10 mouse cellular contexts compared by ENCODE assay signal in genomic region chr4:87037592-87037991, GRCm38 (mm10).
DNase-seq lines count a peak whose midpoint lies in the region; ATAC-seq and TF ChIP-seq lines count a peak whose summit lies in the region.
"Had no signal": no experiment of that assay in that cellular context is flagged by ENCODE, and none has a peak within 500 bp of the region (broad histone marks: within the 10 kb centered on the region; RNA-seq: fewer than 3 reads in every experiment).

No protein-coding gene starts in this region.

- H3K4me2 ChIP-seq in intestine, postnatal 0 days (replicated peaks; ENCODE audit: low read depth) = no peak overlapping the region
- no peak overlapping the region for H3K4me2 ChIP-seq in intestine, embryonic 15.5 days (replicated peaks)
- H3K4me2 ChIP-seq in CH12.LX (ENCODE audit: insufficient read depth, low read depth, poor library complexity, severe bottlenecking) = peak overlapping the region; percentile 90; the same call in 1 of the 2 replicates
- H3K4me2 ChIP-seq in kidney, embryonic 16.5 days (replicated peaks; ENCODE audit: low read depth, low read length) = no peak overlapping the region
- H3K4me2 ChIP-seq: embryonic facial prominence, embryonic 15.5 days had no signal

- WGBS in intestine, postnatal 0 days = 77% methylated on average over 4 of the region's 4 CpGs
- 72% methylated on average over 4 of the region's 4 CpGs for WGBS in intestine, embryonic 15.5 days
- WGBS in kidney, embryonic 16.5 days = 68% methylated on average over 4 of the region's 4 CpGs

- no peak overlapping the region for H3K4me3 ChIP-seq in intestine, postnatal 0 days (ENCODE audit: low read depth, low read length)
- H3K4me3 ChIP-seq in intestine, embryonic 15.5 days (replicated peaks) = no peak overlapping the region
- H3K4me3 ChIP-seq in CH12.LX (replicated peaks in 1 of 3; ENCODE audit: low read depth in 2 of 3, low read length in 2 of 3, poor library complexity in 1 of 3) = no peak overlapping the region
- H3K4me3 ChIP-seq in kidney, embryonic 16.5 days (ENCODE audit: low read length) = no peak overlapping the region
- H3K4me3 ChIP-seq: embryonic facial prominence, embryonic 15.5 days had no signal

- TF ChIP-seq RAD21 in CH12.LX (IDR thresholded peaks at IDR 0.05; ENCODE audit: low read depth, low read length) = peak; percentile 49

- TF ChIP-seq EP300 in CH12.LX (IDR thresholded peaks at IDR 0.05; ENCODE audit: low read length) = no peak

- no peak for ATAC-seq in intestine, postnatal 0 days
- no peak; the same call in 1 of the 2 replicates for ATAC-seq in intestine, embryonic 15.5 days
- peak; percentile 39; the same call in 1 of the 2 replicates for ATAC-seq in kidney, embryonic 16.5 days (ENCODE audit: low FRiP score, low TSS enrichment)

- in situ Hi-C loops in CH12.LX (cut with MboI; ENCODE audit: low pct_ligation_motif_present, low pct_unique_long_range_greater_than_20kb, low sequenced_read_pairs) = no loop called here

- H3K9ac ChIP-seq in intestine, postnatal 0 days (ENCODE audit: low read depth, low read length) = no peak overlapping the region
- H3K9ac ChIP-seq in intestine, embryonic 15.5 days = no peak overlapping the region
- H3K9ac ChIP-seq in CH12.LX (ENCODE audit: insufficient read depth, low read depth) = no peak overlapping the region
- no peak overlapping the region for H3K9ac ChIP-seq in kidney, embryonic 16.5 days (replicated peaks; ENCODE audit: low read length)
- H3K9ac ChIP-seq: embryonic facial prominence, embryonic 15.5 days had no signal

- dilution Hi-C loops in CH12.LX (cut with MboI; ENCODE audit: extremely low pct_ligation_motif_present, extremely low pct_unique_long_range_greater_than_20kb, low sequenced_read_pairs) = no loop called here

- no peak for TF ChIP-seq POLR2A in CH12.LX (IDR thresholded peaks at IDR 0.05; ENCODE audit: low read depth, low read length)

- H3K79me2 ChIP-seq in CH12.LX (replicated peaks; ENCODE audit: control insufficient read depth, extremely low read depth, insufficient read depth, poor library complexity, severe bottlenecking) = no peaks in the 10 kb centered on the region

- H3K36me3 ChIP-seq in intestine, postnatal 0 days (ENCODE audit: control insufficient read depth, insufficient read depth) = no peaks in the 10 kb centered on the region
- H3K36me3 ChIP-seq in intestine, embryonic 15.5 days = no peaks in the 10 kb centered on the region
- no peaks in the 10 kb centered on the region for H3K36me3 ChIP-seq in CH12.LX (replicated peaks in 1 of 2; ENCODE audit: control insufficient read depth in 1 of 2, insufficient read depth in 1 of 2, low read length in 1 of 2)
- no peaks in the 10 kb centered on the region for H3K36me3 ChIP-seq in kidney, embryonic 16.5 days (ENCODE audit: insufficient read depth, low read length)
- H3K36me3 ChIP-seq: embryonic facial prominence, embryonic 15.5 days had no signal

- peak; percentile 19 for DNase-seq in CH12.LX (ENCODE audit: extremely low read depth)
- DNase-seq in MN1 (ENCODE audit: low spot score) = peak; percentile 45
- no peak for DNase-seq in ovary, adult 18-20 months (ENCODE audit: low spot score)
- DNase-seq in gastrocnemius, postnatal 4 days (ENCODE audit: low spot score in 2 of 2) = no peak
- no peak for DNase-seq in left cerebral cortex, adult 8-10 months (ENCODE audit: low spot score in 2 of 2)
- DNase-seq: adrenal gland, postnatal 10 days had no signal

- TF ChIP-seq CTCF in intestine, postnatal 0 days (IDR thresholded peaks at IDR 0.05; ENCODE audit: low read depth) = peak; percentile 54
- peak; percentile 43 to 65; a peak in 3 of 4 replicates for TF ChIP-seq CTCF in CH12.LX (conservative IDR thresholded peaks at IDR 0.05 in 1 of 2, IDR thresholded peaks at IDR 0.05 in 1 of 2; ENCODE audit: low read depth in 2 of 2, low read length in 2 of 2)

- H3K9me3 ChIP-seq in intestine, postnatal 0 days (ENCODE audit: control insufficient read depth) = no peaks in the 10 kb centered on the region
- no peaks in the 10 kb centered on the region for H3K9me3 ChIP-seq in intestine, embryonic 15.5 days
- no peaks in the 10 kb centered on the region for H3K9me3 ChIP-seq in CH12.LX (replicated peaks; ENCODE audit: low read length)
- no peaks in the 10 kb centered on the region for H3K9me3 ChIP-seq in kidney, embryonic 16.5 days (ENCODE audit: low read length)
- H3K9me3 ChIP-seq: embryonic facial prominence, embryonic 15.5 days had no signal

- H3K27ac ChIP-seq in intestine, postnatal 0 days (ENCODE audit: low read depth, low read length) = no peak overlapping the region
- no peak overlapping the region for H3K27ac ChIP-seq in intestine, embryonic 15.5 days
- no peak overlapping the region for H3K27ac ChIP-seq in CH12.LX (ENCODE audit: insufficient read depth, low read depth)
- no peak overlapping the region for H3K27ac ChIP-seq in kidney, embryonic 16.5 days (ENCODE audit: low read length)
- H3K27ac ChIP-seq: embryonic facial prominence, embryonic 15.5 days had no signal

- H3K27me3 ChIP-seq in intestine, postnatal 0 days (replicated peaks; ENCODE audit: control insufficient read depth, insufficient read depth, low read length) = no peaks in the 10 kb centered on the region
- H3K27me3 ChIP-seq in intestine, embryonic 15.5 days (replicated peaks) = no peaks in the 10 kb centered on the region
- no peaks in the 10 kb centered on the region for H3K27me3 ChIP-seq in CH12.LX (replicated peaks)
- no peaks in the 10 kb centered on the region for H3K27me3 ChIP-seq in kidney, embryonic 16.5 days (ENCODE audit: insufficient read depth, low read length)
- H3K27me3 ChIP-seq: embryonic facial prominence, embryonic 15.5 days had no signal

- H3K4me1 ChIP-seq in intestine, postnatal 0 days (replicated peaks; ENCODE audit: control insufficient read depth, insufficient read depth, low read length) = no peaks in the 10 kb centered on the region
- no peaks in the 10 kb centered on the region for H3K4me1 ChIP-seq in intestine, embryonic 15.5 days (replicated peaks)
- H3K4me1 ChIP-seq in CH12.LX (ENCODE audit: control insufficient read depth in 1 of 2, insufficient read depth in 2 of 2) = peaks cover 0 to 11% of the 10 kb centered on the region in 2 experiments; a peak in 2 of 4 replicates
- H3K4me1 ChIP-seq in kidney, embryonic 16.5 days (ENCODE audit: insufficient read depth, low read length) = no peaks in the 10 kb centered on the region

TF ChIP-seq in CH12.LX, 34 proteins besides CTCF, POLR2A, EP300 and RAD21:
- TF ChIP-seq TBP (conservative IDR thresholded peaks at IDR 0.05; ENCODE audit: low read depth, low read length) (no peak), MAFK (IDR thresholded peaks at IDR 0.05; ENCODE audit: insufficient replicate concordance, low read length) (no peak), E2F4 (IDR thresholded peaks at IDR 0.05; ENCODE audit: insufficient replicate concordance, low read depth, low read length) (no peak), HCFC1 (IDR thresholded peaks at IDR 0.05; ENCODE audit: low read depth, low read length) (no peak), MAZ (IDR thresholded peaks at IDR 0.05; ENCODE audit: low read depth, low read length) (no peak), PAX5 (IDR thresholded peaks at IDR 0.05; ENCODE audit: low read length) (no peak), SMC3 (IDR thresholded peaks at IDR 0.05; ENCODE audit: low read depth, low read length) (no peak; the same call in 1 of the 2 replicates), POLR2AphosphoS2 (IDR thresholded peaks at IDR 0.05; ENCODE audit: low read depth, low read length) (no peak), MYC (IDR thresholded peaks at IDR 0.05; ENCODE audit: low read depth, low read length) (no peak), SIN3A (IDR thresholded peaks at IDR 0.05; ENCODE audit: low read length) (no peak), USF2 (conservative IDR thresholded peaks at IDR 0.05; ENCODE audit: low read depth, low read length) (no peak), IRF4 (IDR thresholded peaks at IDR 0.05; ENCODE audit: low read depth, low read length) (no peak), JUND (conservative IDR thresholded peaks at IDR 0.05; ENCODE audit: low read depth, low read length) (no peak), GABPA (IDR thresholded peaks at IDR 0.05; ENCODE audit: insufficient replicate concordance, low read depth, low read length) (no peak), TCF12 (IDR thresholded peaks at IDR 0.05; ENCODE audit: low read depth, low read length) (no peak)

Comparison
In these comparisons a context has a peak if more than half of its experiments do, and no peak if none do; other contexts are left out.
1. DNase-seq: peak in CH12.LX (single experiment) and MN1 (single experiment); none in ovary, adult 18-20 months (single experiment), gastrocnemius, postnatal 4 days (0 of 2) and left cerebral cortex, adult 8-10 months (0 of 2).